Mouse (Mus musculus) gonadal fat pad, adult 2 months (tissue): ENCODE results near the gene Muc3a. TPM values are rescaled to one million over a fixed set of nuclear protein-coding genes. Genes with fewer than 3 reads are reported as not detected.

Experiments
- DNase-seq: peaks from one replicate; pipeline ENCODE4 v3.0.0-alpha.2; 2012; ENCODE audit warnings: low read depth
- polyA plus RNA-seq: library from polyadenylated mRNA; depleted of rRNA; stranded (reverse); fragments of >200 nt; gene quantifications from 2 replicates; pipeline ENCODE4 v1.2.3, GENCODE M21; 2012; rRNA removed

Gene Muc3a
- polyA plus RNA-seq = 0.62 and 0.96 TPM in 2 replicates

DNA sequence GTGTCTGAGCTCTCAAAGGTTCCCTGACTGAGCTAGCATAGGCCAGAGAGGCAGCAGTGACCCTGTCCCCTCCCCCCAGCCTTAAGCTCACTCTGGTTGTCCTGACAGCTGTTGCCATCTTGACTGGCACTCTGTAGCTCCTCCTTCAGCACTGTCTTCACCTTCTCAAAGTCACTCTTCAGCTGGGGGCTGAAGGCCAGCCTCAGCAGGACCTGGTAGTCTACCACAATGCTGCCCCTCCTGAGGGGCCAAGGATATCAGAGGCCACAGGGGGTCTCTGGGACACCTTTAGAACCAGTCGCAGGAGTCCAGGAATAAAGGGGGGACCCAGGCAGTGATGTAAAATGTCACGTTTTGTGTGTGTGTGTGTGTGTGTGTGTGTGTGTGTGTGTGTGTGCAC, at the start of gene Muc3a:
TSS of gene Muc3a (minus strand) at position 101 of the 400 bp plus-strand sequence.
- no peak for DNase-seq

- no peak for DNase-seq
Measured at GRCm38 (mm10) chr5:137211114-137211829, 917 bp downstream of the Muc3a start.

- no peak for DNase-seq
Measured at GRCm38 (mm10) chr5:137210689-137211088, 1.5 kb downstream of the Muc3a start.

GRCm38 (mm10) chr5:137205301-137205700, 6.9 kb downstream of the Muc3a start:
- no peak for DNase-seq

- DNase-seq = no peak
Measured at GRCm38 (mm10) chr5:137194488-137195120, 17.6 kb downstream of the Muc3a start.

GRCm38 (mm10) chr5:137193279-137193952, 18.8 kb downstream of the Muc3a start:
- no peak for DNase-seq

- no peak for DNase-seq
Measured at GRCm38 (mm10) chr5:137189326-137189725, 22.9 kb downstream of the Muc3a start.

DNA sequence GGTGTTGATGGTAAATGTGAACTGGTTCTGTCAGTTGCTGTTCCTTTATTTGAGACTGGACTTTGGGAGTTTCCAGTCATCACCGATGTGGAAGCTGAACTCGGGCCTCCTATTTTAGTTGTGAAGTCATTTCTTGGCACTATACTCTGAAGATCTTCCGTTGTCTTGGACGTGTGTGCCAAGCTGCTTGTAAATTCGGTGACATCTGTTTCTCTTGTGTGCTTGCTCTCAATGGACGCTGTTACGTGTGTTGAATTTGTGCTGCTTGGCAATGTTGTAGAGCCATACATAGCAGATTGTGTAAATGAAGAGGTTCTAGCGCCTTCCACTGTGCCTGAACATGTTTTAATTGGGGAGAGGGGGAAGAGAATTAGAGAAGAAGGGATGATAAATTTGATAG, 26.8 kb downstream of the Muc3a start:
- DNase-seq = no peak

DNA sequence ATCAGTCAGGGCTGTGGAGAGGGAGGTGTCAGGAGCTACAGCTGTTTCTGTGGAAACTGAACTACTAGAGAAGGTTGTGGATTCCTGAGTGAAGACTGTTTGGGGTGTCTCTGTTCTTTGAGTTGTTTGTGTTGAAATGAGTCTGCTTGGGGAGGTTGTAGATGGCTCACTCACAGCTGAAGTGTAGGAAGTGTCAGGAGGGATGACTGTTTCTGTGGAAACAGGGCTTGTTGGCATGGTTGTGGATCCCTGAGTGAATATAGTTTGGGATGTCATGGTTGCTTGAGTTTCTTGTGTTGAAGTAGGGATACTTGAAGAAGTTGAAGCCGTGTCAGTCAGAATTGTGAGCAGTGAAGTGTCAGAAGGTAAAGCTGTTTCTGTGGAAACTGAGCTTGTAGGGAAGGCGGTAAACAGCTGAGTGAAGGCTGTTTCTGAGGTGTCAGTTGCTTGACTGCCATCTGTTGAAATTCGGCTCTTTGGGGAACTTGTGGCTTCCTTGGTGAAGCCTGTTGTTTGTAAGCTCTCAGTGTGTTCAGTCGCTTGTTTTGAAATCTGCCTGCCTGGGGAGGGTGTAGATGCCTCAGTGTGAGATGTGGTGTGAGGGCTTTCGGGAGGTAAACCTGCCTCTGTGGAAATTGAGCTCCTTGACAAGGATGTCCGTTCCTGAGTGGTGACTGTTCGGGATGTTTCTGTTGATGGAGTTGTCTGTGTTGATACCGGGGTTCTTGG, 32.4 kb downstream of the Muc3a start:
- no peak for DNase-seq

GRCm38 (mm10) chr5:137173967-137174366, 38.2 kb downstream of the Muc3a start:
- no peak for DNase-seq

DNA sequence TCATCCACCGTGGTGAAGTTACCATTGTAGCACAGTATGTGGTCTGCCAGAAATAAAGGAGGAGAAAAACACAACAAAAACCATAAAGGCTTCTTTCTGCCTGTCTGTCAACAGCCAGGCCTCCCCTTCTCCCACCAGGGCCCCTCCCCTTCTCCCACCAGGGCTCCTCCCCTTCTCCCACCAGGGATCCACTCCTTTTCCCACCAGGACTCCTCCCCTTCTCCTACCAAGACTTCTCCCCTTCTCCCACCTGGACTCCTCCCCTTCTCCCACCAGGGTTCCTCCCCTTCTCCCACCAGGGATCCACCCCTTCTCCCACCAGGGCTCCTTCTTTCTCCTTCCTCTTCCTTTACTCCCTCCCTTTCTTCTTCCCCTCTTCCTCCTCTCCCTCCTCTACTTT, 39.6 kb downstream of the Muc3a start:
- DNase-seq = no peak

GRCm38 (mm10) chr5:137171478-137171877, 40.7 kb downstream of the Muc3a start:
- no peak for DNase-seq

- no peak for DNase-seq
Measured at GRCm38 (mm10) chr5:137170836-137171380, 41.3 kb downstream of the Muc3a start.

- DNase-seq = no peak
Measured at GRCm38 (mm10) chr5:137167539-137167938, 44.6 kb downstream of the Muc3a start.

- DNase-seq = no peak
Measured at GRCm38 (mm10) chr5:137166012-137166411, 46.2 kb downstream of the Muc3a start.

DNA sequence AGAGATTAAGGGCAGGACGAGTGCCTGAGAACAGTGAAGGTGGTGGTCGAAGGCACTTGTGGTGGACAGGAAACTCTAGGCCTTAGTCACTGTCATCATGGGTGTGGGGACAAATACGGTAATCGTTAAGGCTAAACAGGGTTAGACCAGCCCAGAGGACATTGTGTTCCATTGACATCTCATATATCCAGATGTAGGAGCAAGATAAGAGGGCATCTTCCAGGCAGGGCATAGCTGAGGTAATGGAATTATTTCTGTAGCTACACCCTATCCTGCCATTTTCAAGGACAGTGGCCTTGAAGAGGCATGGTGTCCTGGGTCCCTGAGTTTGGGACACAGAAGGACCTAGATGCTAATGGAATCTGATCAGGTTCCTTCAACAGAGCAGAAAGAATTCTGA, 50.3 kb downstream of the Muc3a start:
- no peak for DNase-seq

DNA sequence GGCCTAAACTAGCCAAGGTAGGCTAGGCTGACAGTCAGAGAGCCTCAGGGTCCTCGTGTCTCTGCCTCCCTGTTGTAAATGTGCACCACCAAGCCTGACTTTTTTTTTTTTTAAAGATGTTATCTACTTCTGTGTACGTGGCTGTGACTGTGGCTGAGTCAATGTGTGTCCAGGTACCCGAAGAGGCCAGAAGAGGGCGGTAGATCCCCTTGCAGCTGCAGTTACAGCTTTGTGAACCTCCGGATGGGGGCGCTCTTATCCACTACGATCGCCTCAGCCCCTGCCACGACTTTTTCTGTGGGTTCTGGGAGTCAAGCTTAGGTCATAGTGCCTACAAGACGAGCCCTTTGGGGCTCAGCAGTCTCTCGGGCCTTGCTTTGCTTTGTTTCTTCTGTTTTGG, 52.7 kb downstream of the Muc3a start:
- DNase-seq = no peak

Other genes starting within 250 kb of the Muc3a start
- 24.6 and 37.4 TPM in 2 replicates for gene Cldn15, start 245.8 kb downstream of the Muc3a start, polyA plus RNA-seq
- 66.5 and 85.1 TPM in 2 replicates for gene Plod3, start 225.4 kb downstream of the Muc3a start, polyA plus RNA-seq
- gene Znhit1, start 224.4 kb downstream of the Muc3a start, polyA plus RNA-seq = 52.4 and 52.9 TPM in 2 replicates
- not detected in 2 replicates for gene Vgf, start 186.0 kb downstream of the Muc3a start, polyA plus RNA-seq
- gene Ap1s1, start 166.3 kb downstream of the Muc3a start, polyA plus RNA-seq = 43.7 and 60.2 TPM in 2 replicates
- gene Serpine1, start 140.1 kb downstream of the Muc3a start, polyA plus RNA-seq = 6.6 and 9.2 TPM in 2 replicates
- gene Trim56, start 96.2 kb downstream of the Muc3a start, polyA plus RNA-seq = 7.2 and 12.7 TPM in 2 replicates
- 0.23 TPM in 1 of 2 replicates, not detected in the other for gene Muc3, start 63.1 kb downstream of the Muc3a start, polyA plus RNA-seq
- 1.1 and 1.2 TPM in 2 replicates for gene Ache, start 75.1 kb upstream of the Muc3a start, polyA plus RNA-seq
- 12.7 and 18.3 TPM in 2 replicates for gene Ufsp1, start 82.2 kb upstream of the Muc3a start, polyA plus RNA-seq
- gene Srrt, start 95.3 kb upstream of the Muc3a start, polyA plus RNA-seq = 151 and 153 TPM in 2 replicates
- gene Trip6, start 102.0 kb upstream of the Muc3a start, polyA plus RNA-seq = 51.2 and 56.0 TPM in 2 replicates
- gene Slc12a9, start 121.2 kb upstream of the Muc3a start, polyA plus RNA-seq = 20.5 and 21.6 TPM in 2 replicates
- 30.7 and 30.8 TPM in 2 replicates for gene Ephb4, start 137.7 kb upstream of the Muc3a start, polyA plus RNA-seq